Mouse (Mus musculus) neural tube, embryonic 12.5 days (tissue): Measurements from ENCODE around the gene Ctsh. TPM values are rescaled to one million over a fixed set of nuclear protein-coding genes. Genes with fewer than 3 reads are reported as not detected.

ENCODE experiments used
- ATAC-seq: fragments of 200-750 bp; cut with Nextera tagmentation; 2 replicates; pipeline ENCODE4 v1.8.0; 2017; ENCODE audit warnings: low read depth, mild to moderate bottlenecking, moderate TSS enrichment, moderate library complexity; ENCODE audit not compliant: low FRiP score
- H3K27ac ChIP-seq: fragments of 300-500 bp; sonication (generic); 2 replicates; pipeline ENCODE4 v1.5.1; 2016
- H3K27me3 ChIP-seq: fragments of 300-500 bp; sonication (generic); replicated peaks from 2 replicates; pipeline ENCODE4 v1.6.1; 2016; ENCODE audit warnings: mild to moderate bottlenecking
- H3K36me3 ChIP-seq: fragments of 300-500 bp; sonication (generic); 2 replicates; pipeline ENCODE4 v1.6.1; 2016; ENCODE audit warnings: mild to moderate bottlenecking
- H3K4me1 ChIP-seq: fragments of 300-500 bp; sonication (generic); 2 replicates; pipeline ENCODE4 v1.6.1; 2016
- H3K4me2 ChIP-seq: fragments of 300-500 bp; sonication (generic); replicated peaks from 2 replicates; pipeline ENCODE4 v1.6.1; 2016; ENCODE audit warnings: mild to moderate bottlenecking
- H3K4me3 ChIP-seq: fragments of 300-500 bp; sonication (generic); 2 replicates; pipeline ENCODE4 v1.5.1; 2016
- H3K9ac ChIP-seq: fragments of 300-500 bp; sonication (generic); 2 replicates; pipeline ENCODE4 v1.6.1; 2016; ENCODE audit warnings: mild to moderate bottlenecking
- H3K9me3 ChIP-seq: fragments of 300-500 bp; sonication (generic); 2 replicates; pipeline ENCODE4 v1.6.1; 2016; ENCODE audit warnings: mild to moderate bottlenecking
- WGBS: fragments of 180-500 bp; shearing (Covaris S2); methylation state at CpG from one replicate; pipeline ENCODE4 v1.1.7; 2016; 5-methylcytosine and 5-hydroxymethylcytosine counted together
- polyA plus RNA-seq: library from polyadenylated mRNA; unstranded; fragments of >200 nt; fragmentation: Nextera tagmentation; extraction: Ambion mirVana; gene quantifications from 2 replicates; pipeline ENCODE4 v1.2.1, GENCODE M21; 2016

The Ctsh gene
- polyA plus RNA-seq, 1 experiment from 2014 or later = 19.9 TPM

DNA sequence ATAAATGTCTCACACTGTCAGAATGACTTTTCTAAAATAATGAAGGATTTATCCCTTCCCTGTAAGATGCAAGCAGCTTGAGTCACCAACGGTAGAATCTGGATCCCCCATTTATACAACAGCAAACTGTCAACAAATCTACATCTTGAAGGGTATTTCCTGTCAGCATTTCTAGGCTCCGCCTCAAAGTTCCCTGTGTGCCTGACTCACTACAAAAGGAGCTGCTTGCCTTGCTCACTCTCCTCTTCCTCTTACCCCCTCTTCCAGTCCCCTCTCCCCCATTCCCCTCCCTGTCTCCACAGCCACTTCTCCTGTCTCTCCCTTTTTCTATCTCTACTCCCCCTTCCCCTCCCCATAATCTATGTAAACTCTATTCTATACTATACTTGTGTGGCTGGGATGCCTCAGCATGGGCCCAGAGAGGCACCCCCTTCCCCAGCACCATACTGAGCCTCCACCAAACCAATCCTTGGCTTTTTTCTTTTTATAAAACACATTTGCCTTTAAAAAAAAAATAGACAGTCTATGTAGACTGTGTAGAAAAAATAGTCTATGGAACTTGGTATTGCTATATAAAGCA is 34.0 kb downstream of the Ctsh start:
- Histone ChIP-seq H3K9me3 (no peaks in the 10 kb centered on the region), H3K9ac (no peak overlapping the region), H3K36me3 (peaks cover 56% of the 10 kb centered on the region), H3K27me3 (no peaks in the 10 kb centered on the region), H3K4me1 (no peaks in the 10 kb centered on the region), H3K4me2 (no peak overlapping the region), H3K4me3 (no peak overlapping the region), H3K27ac (no peak overlapping the region)
- no peak for ATAC-seq
- 90% methylated on average over 2 of the region's 2 CpGs for WGBS

DNA sequence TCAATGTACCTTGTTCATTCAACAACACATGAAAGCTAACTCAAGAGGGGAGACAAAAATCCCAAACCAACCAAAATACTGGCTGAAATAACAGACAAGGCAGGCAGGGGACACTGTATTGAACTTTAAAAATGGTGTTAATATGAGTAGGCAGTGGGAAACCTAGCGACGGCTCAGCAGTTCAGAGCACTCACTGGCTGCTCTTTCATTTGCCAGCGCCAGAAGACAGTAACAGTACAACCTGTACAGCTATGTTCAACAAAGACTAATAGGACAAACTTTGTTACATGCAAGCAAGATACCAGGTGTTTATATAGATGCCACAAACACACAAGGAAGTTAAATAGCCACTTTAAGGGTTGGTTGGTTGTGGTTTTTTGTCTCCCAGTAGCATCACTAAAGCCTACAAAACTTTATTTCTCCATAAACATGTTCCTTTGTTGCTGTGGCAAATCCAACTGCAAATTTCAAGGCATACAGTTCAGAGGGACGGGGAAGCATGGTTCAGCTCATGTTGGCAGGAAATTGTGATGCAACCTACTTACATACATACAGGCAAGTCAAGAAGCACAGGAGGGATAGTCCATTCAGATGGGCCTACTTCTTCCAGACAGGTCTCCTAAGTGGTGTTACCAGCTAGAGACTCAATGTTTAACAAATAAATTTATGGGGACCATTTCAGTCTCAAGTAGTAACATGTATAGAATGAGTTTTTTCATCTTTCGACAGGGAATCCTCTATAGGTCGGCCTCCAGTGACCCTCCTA is 35.6 kb downstream of the Ctsh start:
- no peaks in the 10 kb centered on the region for H3K9me3 ChIP-seq
- 97% methylated on average over 6 of the region's 6 CpGs for WGBS
- H3K9ac ChIP-seq = no peak overlapping the region
- no peak for ATAC-seq
- H3K27ac ChIP-seq = no peak overlapping the region
- no peak overlapping the region for H3K4me2 ChIP-seq
- H3K4me1 ChIP-seq = no peaks in the 10 kb centered on the region
- no peaks in the 10 kb centered on the region for H3K27me3 ChIP-seq
- peaks cover 60% of the 10 kb centered on the region for H3K36me3 ChIP-seq
- no peak overlapping the region for H3K4me3 ChIP-seq

DNA sequence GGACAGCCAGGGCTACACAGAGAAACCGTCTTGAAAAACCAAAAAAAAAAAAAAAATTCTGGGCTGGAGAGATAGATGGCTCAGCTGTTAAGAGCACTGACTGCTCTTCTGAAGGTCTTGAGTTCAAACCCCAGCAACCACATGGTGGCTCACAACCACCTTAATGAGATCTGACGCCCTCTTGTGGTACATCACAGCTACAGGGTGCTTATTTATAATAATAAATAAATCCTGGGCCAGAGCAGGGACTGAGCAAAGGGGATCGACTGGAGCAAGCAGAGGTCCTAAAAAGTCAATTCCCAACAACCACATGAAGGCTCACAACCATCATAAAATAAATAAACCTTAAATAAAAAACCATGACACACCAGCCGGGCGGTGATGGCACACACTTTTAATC is 45.0 kb downstream of the Ctsh start:
- Histone ChIP-seq H3K27ac (no peak overlapping the region), H3K4me3 (no peak overlapping the region), H3K4me1 (no peaks in the 10 kb centered on the region), H3K4me2 (no peak overlapping the region), H3K9ac (no peak overlapping the region), H3K36me3 (peaks cover 79% of the 10 kb centered on the region), H3K9me3 (no peaks in the 10 kb centered on the region), H3K27me3 (no peaks in the 10 kb centered on the region)
- ATAC-seq = no peak
- WGBS = 87% methylated on average over 5 of the region's 5 CpGs

- Histone ChIP-seq H3K4me2 (no peak overlapping the region), H3K9me3 (no peaks in the 10 kb centered on the region), H3K4me3 (no peak overlapping the region), H3K36me3 (peaks cover 81% of the 10 kb centered on the region), H3K9ac (no peak overlapping the region), H3K4me1 (no peaks in the 10 kb centered on the region), H3K27ac (no peak overlapping the region), H3K27me3 (no peaks in the 10 kb centered on the region)
- 63% methylated on average over 2 of the region's 2 CpGs for WGBS
- no peak for ATAC-seq
These were observed 46.8 kb downstream of the Ctsh start for GRCm38 (mm10) chr9:90100760-90101159.

DNA sequence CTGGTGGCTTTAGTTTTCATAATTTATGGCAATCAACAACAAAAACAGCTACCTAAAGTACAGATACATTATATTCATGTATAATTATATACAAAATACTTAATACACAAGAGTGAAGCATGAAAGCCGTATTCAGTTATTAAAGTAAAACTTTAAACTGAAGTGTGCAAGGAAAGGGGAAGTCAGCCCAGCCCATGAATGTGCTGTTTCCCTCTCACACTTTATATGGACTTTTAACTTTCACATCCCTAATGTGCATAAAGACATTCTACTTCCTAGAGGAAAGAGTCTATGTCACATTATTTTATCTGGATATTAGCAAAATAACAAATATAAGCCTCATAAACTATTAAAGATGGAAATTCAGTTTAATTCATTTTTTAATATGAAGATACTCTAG is 51.5 kb downstream of the Ctsh start:
- Histone ChIP-seq H3K36me3 (peaks cover 53% of the 10 kb centered on the region), H3K4me2 (no peak overlapping the region), H3K4me3 (no peak overlapping the region), H3K27ac (no peak overlapping the region), H3K9ac (no peak overlapping the region), H3K4me1 (peaks cover 3% of the 10 kb centered on the region; the same call in 1 of the 2 replicates), H3K27me3 (no peaks in the 10 kb centered on the region), H3K9me3 (no peaks in the 10 kb centered on the region)
- WGBS = 97% methylated on average over 1 of the region's 1 CpGs
- ATAC-seq = no peak

- no peak overlapping the region for H3K4me3 ChIP-seq
- ATAC-seq = no peak
These were observed 53.0 kb downstream of the Ctsh start for GRCm38 (mm10) chr9:90106915-90107314.

GRCm38 (mm10) chr9:90108272-90108671 is 54.3 kb downstream of the Ctsh start:
- H3K27me3 ChIP-seq = no peaks in the 10 kb centered on the region
- no peak overlapping the region for H3K4me3 ChIP-seq
- peaks cover 33% of the 10 kb centered on the region for H3K36me3 ChIP-seq
- H3K9me3 ChIP-seq = no peaks in the 10 kb centered on the region
- H3K27ac ChIP-seq = no peak overlapping the region
- ATAC-seq = no peak
- no peak overlapping the region for H3K9ac ChIP-seq
- peaks cover 24% of the 10 kb centered on the region for H3K4me1 ChIP-seq
- no peak overlapping the region for H3K4me2 ChIP-seq

More at GRCm38 (mm10) chr9:90106915-90107314, 53.0 kb downstream of the Ctsh start:
- WGBS = 93% methylated on average over 1 of the region's 1 CpGs
- Histone ChIP-seq H3K27ac (no peak overlapping the region), H3K4me2 (no peak overlapping the region), H3K36me3 (peaks cover 40% of the 10 kb centered on the region), H3K9me3 (no peaks in the 10 kb centered on the region), H3K9ac (no peak overlapping the region), H3K4me1 (peaks cover 13% of the 10 kb centered on the region), H3K27me3 (no peaks in the 10 kb centered on the region)

- WGBS = 90% methylated on average over 6 of the region's 6 CpGs
- no peak for ATAC-seq
These were observed 55.4 kb downstream of the Ctsh start for GRCm38 (mm10) chr9:90109386-90109785.

DNA sequence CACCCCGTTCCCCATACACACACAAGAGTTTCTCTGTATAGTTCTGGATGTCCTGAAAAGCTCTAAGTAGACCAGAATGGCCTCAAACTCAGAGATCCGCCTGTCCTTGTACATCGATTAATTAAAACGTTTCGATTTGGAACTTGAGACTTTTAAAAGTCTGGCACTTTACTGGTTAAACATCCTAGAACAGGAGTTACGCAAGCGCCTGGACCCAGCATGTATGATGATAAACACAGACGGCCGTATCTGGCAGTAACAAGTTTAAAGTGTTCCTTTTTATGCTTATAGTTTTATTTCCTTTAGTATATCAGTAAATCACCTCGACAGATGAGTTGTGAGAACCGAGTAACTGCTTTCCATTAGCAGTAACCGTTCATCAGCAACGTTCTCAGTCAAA is 59.2 kb downstream of the Ctsh start:
- 3% methylated on average over 13 of the region's 13 CpGs for WGBS
- no peak for ATAC-seq
- Histone ChIP-seq H3K27me3 (no peaks in the 10 kb centered on the region), H3K27ac (no peak overlapping the region), H3K9ac (peak overlapping the region; percentile 90), H3K4me1 (peaks cover 26% of the 10 kb centered on the region), H3K36me3 (peaks cover 11% of the 10 kb centered on the region; the same call in 1 of the 2 replicates), H3K4me2 (peak overlapping the region; percentile 67), H3K9me3 (no peaks in the 10 kb centered on the region), H3K4me3 (peak overlapping the region; percentile 77)

More at GRCm38 (mm10) chr9:90109386-90109785, 55.4 kb downstream of the Ctsh start:
- H3K9ac ChIP-seq = no peak overlapping the region
- H3K36me3 ChIP-seq = peaks cover 24% of the 10 kb centered on the region
- no peak overlapping the region for H3K4me3 ChIP-seq
- peaks cover 24% of the 10 kb centered on the region for H3K4me1 ChIP-seq
- H3K27me3 ChIP-seq = no peaks in the 10 kb centered on the region
- no peak overlapping the region for H3K27ac ChIP-seq
- H3K9me3 ChIP-seq = no peaks in the 10 kb centered on the region
- no peak overlapping the region for H3K4me2 ChIP-seq

DNA sequence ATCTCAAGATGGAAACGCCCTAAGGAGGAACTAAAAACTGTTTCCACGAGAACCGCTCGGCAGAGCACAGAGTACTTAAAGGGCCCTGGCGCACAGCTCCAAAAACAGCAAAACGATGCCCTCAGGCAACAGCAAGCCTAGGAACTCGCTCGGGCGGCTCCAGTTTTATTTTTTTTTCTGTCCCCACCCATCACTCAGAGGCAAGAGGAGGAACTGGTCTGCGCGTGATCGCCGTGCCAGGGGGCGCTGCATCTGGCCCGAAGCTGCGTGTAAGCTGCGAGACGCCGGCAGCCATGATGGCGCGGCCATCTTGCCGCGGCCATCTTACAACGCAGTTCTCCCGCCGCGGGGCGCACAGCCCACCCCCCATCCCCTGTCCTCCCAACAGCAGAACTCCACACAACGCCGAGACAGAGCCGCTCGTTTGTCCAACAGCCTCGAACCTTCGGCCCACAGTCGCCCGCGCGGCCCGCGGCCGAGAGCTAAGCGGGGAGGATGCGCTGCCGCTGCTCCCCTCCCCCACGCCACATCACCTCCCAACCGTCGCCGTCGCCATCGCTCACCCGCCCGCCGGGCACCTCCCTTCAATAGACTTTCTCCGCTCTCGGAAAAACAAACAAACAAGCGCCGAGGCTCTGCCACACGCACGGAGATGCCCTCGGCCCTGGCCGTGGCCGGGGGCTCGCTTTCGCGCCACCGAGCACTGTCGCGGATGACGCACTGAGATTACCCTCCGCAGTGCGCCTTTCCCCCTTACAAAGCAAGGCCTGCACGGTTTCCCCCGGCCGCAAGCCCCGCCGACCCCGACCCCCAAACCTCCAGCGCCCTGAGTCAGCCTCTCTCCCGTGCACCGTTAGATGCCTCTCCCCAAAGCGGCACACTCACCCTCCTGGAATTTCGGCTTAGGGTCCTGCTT is 60.0 kb downstream of the Ctsh start:
- peak overlapping the region; percentile 94 for H3K27ac ChIP-seq
- H3K9me3 ChIP-seq = no peaks in the 10 kb centered on the region
- under 1% methylated on average over 81 of the region's 82 CpGs for WGBS
- peak overlapping the region; percentile 77 for H3K4me3 ChIP-seq
- peak overlapping the region; percentile 90 for H3K9ac ChIP-seq
- H3K27me3 ChIP-seq = no peaks in the 10 kb centered on the region
- H3K36me3 ChIP-seq = peaks cover 5% of the 10 kb centered on the region; the same call in 1 of the 2 replicates
- peaks cover 23% of the 10 kb centered on the region for H3K4me1 ChIP-seq
- H3K4me2 ChIP-seq = peak overlapping the region; percentile 67
- ATAC-seq = peak; percentile 70

GRCm38 (mm10) chr9:90114567-90115307 is 60.8 kb downstream of the Ctsh start, which contains the start of gene Morf4l1:
Gene Morf4l1, minus strand, starts transcription at chr9:90114774.
- H3K4me2 ChIP-seq = peak within 1 kb of the TSS; percentile 67
- peak within 1 kb of the TSS; percentile 90 for H3K9ac ChIP-seq
- no peaks in the 10 kb centered on the region for H3K36me3 ChIP-seq
- H3K4me1 ChIP-seq = peaks cover 23% of the 10 kb centered on the region
- H3K27me3 ChIP-seq = no peaks in the 10 kb centered on the region
- H3K9me3 ChIP-seq = no peaks in the 10 kb centered on the region
- ATAC-seq = peak; percentile 99
- 2% methylated on average over 40 of the region's 40 CpGs for WGBS
- peak within 1 kb of the TSS; percentile 94 for H3K27ac ChIP-seq
- peak within 1 kb of the TSS; percentile 77 for H3K4me3 ChIP-seq
